In genomic region chr11:38829148-38829547, GRCm38 (mm10) we compare ENCODE assay signal across 25 mouse cellular contexts.
"Had no signal": no experiment of that assay in that cellular context is flagged by ENCODE, and none has a peak within 500 bp of the region (broad histone marks: within the 10 kb centered on the region; RNA-seq: fewer than 3 reads in every experiment).

No protein-coding gene starts in this region.

- H3K9me3 ChIP-seq: hindbrain, embryonic 10.5 days; hindbrain, embryonic 12.5 days; intestine, embryonic 15.5 days; limb, embryonic 13.5 days; limb, embryonic 15.5 days; liver, embryonic 12.5 days had no signal

- H3K27me3 ChIP-seq: hindbrain, embryonic 12.5 days; intestine, embryonic 15.5 days; limb, embryonic 13.5 days; limb, embryonic 15.5 days; liver, embryonic 12.5 days had no signal

- H3K4me3 ChIP-seq: gastrocnemius, adult 2 months; heart, adult 2 months; hindbrain, embryonic 10.5 days; hindbrain, embryonic 12.5 days; intestine, embryonic 15.5 days; layer of hippocampus, adult 2 months; limb, embryonic 13.5 days; limb, embryonic 15.5 days; liver, embryonic 12.5 days had no signal

- H3K27ac ChIP-seq: gastrocnemius, adult 2 months; heart, adult 2 months; hindbrain, embryonic 10.5 days; hindbrain, embryonic 12.5 days; hindbrain, embryonic 14.5 days; intestine, embryonic 15.5 days; layer of hippocampus, adult 2 months; limb, embryonic 13.5 days; limb, embryonic 15.5 days; liver, embryonic 12.5 days; liver, embryonic 14.5 days had no signal

- H3K4me2 ChIP-seq: heart, embryonic 11.5 days; hindbrain, embryonic 12.5 days; hindbrain, embryonic 14.5 days; intestine, embryonic 15.5 days; limb, embryonic 13.5 days; limb, embryonic 15.5 days; liver, embryonic 12.5 days had no signal

- H3K4me1 ChIP-seq: hindbrain, embryonic 10.5 days; hindbrain, embryonic 12.5 days; intestine, embryonic 15.5 days; limb, embryonic 13.5 days; limb, embryonic 15.5 days; liver, embryonic 12.5 days had no signal

- H3K9ac ChIP-seq: hindbrain, embryonic 12.5 days; hindbrain, embryonic 14.5 days; intestine, embryonic 15.5 days; limb, embryonic 13.5 days; limb, embryonic 15.5 days; liver, embryonic 12.5 days; liver, embryonic 14.5 days had no signal

- ATAC-seq: hindbrain, embryonic 16.5 days; inflammation-experienced regulatory T-cells, adult 6 months; intestine, embryonic 15.5 days; intestine, postnatal 0 days; liver, embryonic 12.5 days had no signal

- DNase-seq: gastrocnemius, adult 2 months; gastrocnemius, postnatal 10 days; gastrocnemius, postnatal 25 days; heart, adult 2 months; heart, postnatal 10 days; heart, postnatal 4 days; kidney, adult 18-20 months; kidney, adult 8-10 months; kidney, postnatal 10 days; kidney, postnatal 25 days; kidney, postnatal 4 days; left cerebral cortex, postnatal 4 days had no signal

- H3K36me3 ChIP-seq: hindbrain, embryonic 10.5 days; hindbrain, embryonic 12.5 days; intestine, embryonic 15.5 days; limb, embryonic 13.5 days; limb, embryonic 15.5 days; liver, embryonic 12.5 days had no signal
